Mouse (Mus musculus) midbrain, embryonic 10.5 days (tissue): ENCODE results near the gene Zswim4. TPM values are rescaled to one million over a fixed set of nuclear protein-coding genes. Genes with fewer than 3 reads are reported as not detected.

Experiments
- DNase-seq: peaks from one replicate; pipeline ENCODE4 v3.0.0-alpha.2; 2017; ENCODE audit warnings: low spot score
- H3K27ac ChIP-seq: fragments of 300-500 bp; sonication (generic); replicated peaks from 2 replicates; pipeline ENCODE4 v1.5.1; 2016; ENCODE audit warnings: mild to moderate bottlenecking
- H3K27me3 ChIP-seq: fragments of 300-500 bp; sonication (generic); 2 replicates; pipeline ENCODE4 v1.6.1; 2016; ENCODE audit warnings: low read depth, mild to moderate bottlenecking; ENCODE audit not compliant: poor library complexity, severe bottlenecking
- H3K36me3 ChIP-seq: fragments of 300-500 bp; sonication (generic); 2 replicates; pipeline ENCODE4 v1.6.1; 2016; ENCODE audit warnings: mild to moderate bottlenecking, moderate library complexity
- H3K4me1 ChIP-seq: fragments of 300-500 bp; sonication (generic); 2 replicates; pipeline ENCODE4 v1.6.1; 2016
- H3K4me3 ChIP-seq: fragments of 300-500 bp; sonication (generic); 2 replicates; pipeline ENCODE4 v1.5.1; 2016; ENCODE audit warnings: mild to moderate bottlenecking, moderate library complexity
- H3K9me3 ChIP-seq: fragments of 300-500 bp; sonication (generic); replicated peaks from 2 replicates; pipeline ENCODE4 v1.6.1; 2016; ENCODE audit warnings: mild to moderate bottlenecking
- WGBS: fragments of 180-500 bp; shearing (Covaris S2); methylation state at CpG from one replicate; pipeline ENCODE4 v1.1.7; 2016; 5-methylcytosine and 5-hydroxymethylcytosine counted together
- polyA plus RNA-seq: library from polyadenylated mRNA; unstranded; fragments of >200 nt; fragmentation: Nextera tagmentation; extraction: Ambion mirVana; gene quantifications from 2 replicates; pipeline ENCODE4 v1.2.1, GENCODE M21; 2016

Gene Zswim4
- polyA plus RNA-seq, 1 experiment from 2014 or later = 30.4 TPM

DNA sequence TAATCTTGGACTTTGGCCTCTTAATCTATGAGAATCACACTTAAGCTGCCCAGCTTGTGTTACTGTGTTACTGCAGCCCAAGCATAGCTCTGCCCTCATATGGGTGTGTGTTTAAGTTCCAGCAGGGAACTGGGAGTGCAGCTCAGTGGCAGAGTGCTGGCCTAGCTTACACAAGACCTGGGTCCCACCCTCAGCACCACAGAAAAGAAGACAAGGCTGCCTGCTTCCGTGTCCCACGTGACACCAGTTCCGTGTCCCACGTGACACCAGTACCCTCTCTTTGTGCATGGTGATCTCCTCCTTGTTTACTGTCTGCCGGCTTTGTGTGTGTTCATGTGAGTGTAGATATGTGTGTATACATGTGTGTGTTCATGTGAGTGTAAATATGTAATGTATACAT, 18.7 kb downstream of the Zswim4 start:
- no peak overlapping the region for H3K27ac ChIP-seq
- H3K36me3 ChIP-seq = peaks cover 98% of the 10 kb centered on the region
- WGBS = 97% methylated on average over 5 of the region's 5 CpGs
- no peaks in the 10 kb centered on the region for H3K27me3 ChIP-seq
- no peak overlapping the region for H3K4me3 ChIP-seq
- H3K4me1 ChIP-seq = no peaks in the 10 kb centered on the region
- no peaks in the 10 kb centered on the region for H3K9me3 ChIP-seq
- no peak for DNase-seq

DNA sequence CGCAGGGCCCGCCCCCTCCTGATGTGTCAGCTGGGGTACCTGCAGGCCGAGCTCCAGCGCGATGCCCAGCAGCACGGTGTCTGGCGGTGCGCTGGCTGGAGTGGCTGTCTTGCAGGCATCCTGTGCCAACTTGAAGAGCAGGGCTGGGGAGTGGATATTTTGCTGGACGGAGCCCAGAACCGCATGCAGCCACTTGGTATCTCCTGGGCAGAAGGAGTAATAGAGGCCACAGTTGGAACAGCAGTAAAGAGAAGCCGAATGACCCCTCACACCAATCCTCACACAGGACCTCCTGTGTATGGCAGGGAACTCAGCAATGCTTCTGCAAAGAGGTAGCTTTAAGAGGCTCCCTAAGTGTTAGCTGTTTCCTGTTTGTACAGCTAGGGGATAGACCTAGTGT, 19.6 kb downstream of the Zswim4 start:
- no peak for DNase-seq
- Histone ChIP-seq H3K27ac (no peak overlapping the region), H3K27me3 (no peaks in the 10 kb centered on the region), H3K4me1 (no peaks in the 10 kb centered on the region), H3K4me3 (no peak overlapping the region), H3K36me3 (peaks cover 98% of the 10 kb centered on the region), H3K9me3 (no peaks in the 10 kb centered on the region)
- 94% methylated on average over 11 of the region's 11 CpGs for WGBS

DNA sequence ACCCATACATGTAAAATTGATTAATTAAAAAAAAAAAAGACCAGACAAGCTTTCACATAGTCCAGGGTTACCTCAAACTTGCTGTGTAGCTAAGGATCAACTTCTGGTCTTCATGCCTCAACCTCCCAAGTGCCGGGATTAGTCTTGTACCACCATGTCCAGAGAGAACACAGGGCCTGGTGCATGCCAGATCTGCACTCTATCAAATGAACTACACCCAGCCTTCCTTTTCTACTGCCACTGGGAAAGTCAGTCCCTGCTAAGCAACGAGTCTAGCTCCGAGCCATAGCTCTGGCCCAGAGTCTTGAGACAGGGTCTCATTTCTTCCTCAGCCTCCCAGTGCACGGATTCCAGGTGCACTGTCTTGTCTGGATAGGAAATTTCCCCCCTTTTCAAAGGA, 23.6 kb downstream of the Zswim4 start:
- 91% methylated on average over 4 of the region's 4 CpGs for WGBS
- DNase-seq = no peak
- no peak overlapping the region for H3K27ac ChIP-seq
- H3K4me1 ChIP-seq = peaks cover 20% of the 10 kb centered on the region
- no peaks in the 10 kb centered on the region for H3K27me3 ChIP-seq
- H3K36me3 ChIP-seq = peaks cover 83% of the 10 kb centered on the region
- no peaks in the 10 kb centered on the region for H3K9me3 ChIP-seq
- no peak overlapping the region for H3K4me3 ChIP-seq

DNA sequence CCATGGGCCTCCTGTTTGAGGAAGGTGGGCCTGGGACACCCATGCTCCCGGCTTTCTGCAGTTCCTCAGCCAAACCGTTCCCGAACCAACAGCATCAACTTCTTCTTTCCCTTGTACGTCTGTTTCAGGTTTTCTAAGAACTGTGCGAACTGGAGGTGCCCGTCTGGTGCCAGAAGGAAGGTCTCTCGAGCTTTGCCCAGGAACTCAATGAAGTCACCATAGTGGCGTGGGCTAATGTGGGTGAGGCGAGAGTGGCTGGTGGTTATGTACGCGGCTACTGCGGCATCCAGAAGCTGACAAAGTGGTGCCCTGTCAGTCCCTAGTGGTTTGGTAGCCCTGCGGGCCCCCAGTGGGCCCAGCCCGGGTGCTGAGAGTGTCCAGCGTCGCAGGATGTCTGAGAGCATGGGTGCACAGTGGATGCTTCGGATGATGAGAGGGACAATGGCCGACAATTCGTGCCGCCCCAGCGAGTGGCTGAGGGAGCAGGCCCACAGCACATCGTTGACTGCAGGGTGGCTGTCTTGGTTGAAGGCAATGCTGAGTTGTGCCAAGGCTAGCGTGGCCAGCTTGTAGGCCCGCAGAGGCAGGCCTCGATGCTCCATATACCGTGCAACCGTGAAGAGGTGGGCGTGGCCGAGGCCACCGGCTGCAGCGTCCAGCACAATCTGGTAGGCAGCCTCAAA, 24.8 kb downstream of the Zswim4 start:
- WGBS = 95% methylated on average over 31 of the region's 31 CpGs
- DNase-seq = no peak
- Histone ChIP-seq H3K36me3 (peaks cover 70% of the 10 kb centered on the region), H3K4me3 (no peak overlapping the region), H3K27ac (no peak overlapping the region), H3K27me3 (no peaks in the 10 kb centered on the region), H3K9me3 (no peaks in the 10 kb centered on the region), H3K4me1 (peaks cover 28% of the 10 kb centered on the region)

DNA sequence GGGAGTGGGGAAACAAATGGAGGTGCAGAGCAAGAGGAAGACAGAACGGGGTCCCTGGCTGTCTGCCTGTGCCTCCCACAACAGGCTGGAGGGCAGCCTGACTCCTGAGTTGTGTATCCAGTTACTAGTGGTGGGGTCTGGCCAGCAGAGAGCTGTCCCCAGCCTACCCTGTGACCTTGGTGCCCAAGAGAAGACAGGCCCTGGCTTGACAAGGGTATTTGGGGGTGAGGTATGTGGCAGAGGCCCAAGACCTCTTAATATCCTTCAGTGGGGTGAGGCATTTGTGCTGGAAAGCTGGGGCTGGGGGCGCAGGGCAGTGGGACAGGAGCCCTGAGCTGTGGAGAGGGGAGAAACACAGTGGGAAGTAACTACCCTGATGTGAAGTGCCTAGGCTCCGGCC, 25.7 kb downstream of the Zswim4 start:
- H3K4me3 ChIP-seq = no peak overlapping the region
- 87% methylated on average over 3 of the region's 3 CpGs for WGBS
- H3K27ac ChIP-seq = no peak overlapping the region
- peaks cover 28% of the 10 kb centered on the region for H3K4me1 ChIP-seq
- H3K36me3 ChIP-seq = peaks cover 66% of the 10 kb centered on the region
- no peaks in the 10 kb centered on the region for H3K9me3 ChIP-seq
- H3K27me3 ChIP-seq = no peaks in the 10 kb centered on the region
- no peak for DNase-seq

DNA sequence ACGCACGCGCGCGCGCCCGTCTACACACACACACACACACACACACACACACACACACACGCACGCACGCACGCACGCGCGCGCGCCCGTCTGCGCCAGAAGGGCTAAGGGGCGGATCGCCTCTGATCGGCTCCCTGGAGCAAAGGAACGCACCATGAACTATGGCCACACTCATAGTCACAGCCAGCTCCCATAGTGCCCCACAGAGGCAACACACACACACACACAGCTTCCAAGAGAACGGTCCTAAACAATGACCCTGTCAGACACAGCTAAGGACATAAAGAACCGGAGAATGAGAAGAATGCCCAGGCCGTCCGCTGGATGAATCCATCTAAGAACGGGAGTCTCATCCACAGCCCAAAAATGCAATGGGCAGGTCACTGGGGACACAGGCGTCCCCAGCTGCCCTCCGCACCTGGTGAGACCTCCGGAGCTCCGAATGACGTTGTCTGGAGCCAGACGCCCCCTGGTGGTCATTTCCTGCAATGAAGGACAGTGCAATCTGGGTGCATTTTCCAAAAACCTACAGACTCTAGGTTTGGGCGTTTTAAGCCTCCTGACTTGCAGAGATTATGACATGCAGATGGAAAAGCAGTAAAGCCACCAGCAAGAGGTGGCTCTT, 26.6 kb downstream of the Zswim4 start:
- no peaks in the 10 kb centered on the region for H3K9me3 ChIP-seq
- WGBS = 59% methylated on average over 34 of the region's 34 CpGs

DNA sequence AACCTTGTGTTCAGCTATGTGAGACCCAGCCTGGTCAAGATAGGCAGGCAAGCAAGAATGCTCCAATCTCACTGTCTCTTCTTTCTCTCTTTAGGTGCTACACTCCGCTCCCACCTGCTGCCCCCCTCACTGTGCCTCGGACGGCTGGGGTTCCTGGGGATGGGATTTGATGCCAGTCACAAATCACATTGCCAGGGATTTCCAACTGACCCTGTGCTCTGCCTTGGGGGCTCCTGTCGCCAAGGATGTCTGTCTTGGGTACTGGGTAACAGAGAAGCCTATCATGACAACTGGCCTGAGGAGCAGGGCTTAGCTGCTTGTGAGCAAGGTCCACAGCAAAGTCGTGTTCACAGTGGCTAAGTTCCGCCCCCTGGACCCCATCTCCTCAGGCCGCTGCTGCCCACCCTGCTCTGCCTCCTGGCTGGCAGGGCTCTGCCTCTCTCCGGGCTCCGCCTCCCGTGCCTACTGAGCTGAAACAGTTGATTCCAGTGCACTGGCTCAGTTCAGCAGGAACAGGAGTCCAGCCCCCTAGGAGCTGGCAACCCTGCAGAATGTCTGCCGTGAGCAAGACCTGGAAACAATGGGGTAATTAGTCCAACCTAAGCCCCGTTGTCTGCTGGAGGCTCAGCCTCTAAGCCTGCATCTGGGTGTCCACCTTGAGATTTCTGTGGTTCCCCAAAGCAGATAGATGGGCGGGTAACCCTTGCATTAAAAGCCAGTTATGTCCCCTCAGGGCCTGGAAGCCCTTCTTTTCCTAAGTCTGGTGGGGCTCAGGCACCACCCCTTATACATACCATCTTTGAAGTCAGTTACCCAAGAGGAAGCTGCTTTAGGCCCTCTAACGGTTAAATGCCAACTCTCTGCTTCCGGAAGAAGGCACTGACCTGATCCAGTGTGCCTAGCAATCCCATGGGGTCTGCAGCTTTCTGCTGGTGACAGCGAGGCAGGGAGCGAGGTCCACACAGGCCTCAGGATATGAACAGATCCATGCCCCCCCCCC, 28.2 kb downstream of the Zswim4 start:
- Histone ChIP-seq H3K36me3 (peaks cover 41% of the 10 kb centered on the region), H3K27me3 (no peaks in the 10 kb centered on the region), H3K4me3 (0 out of 2 replicates have a peak overlapping the region, but pooled peaks have one; percentile 11), H3K9me3 (no peaks in the 10 kb centered on the region), H3K4me1 (peaks cover 34% of the 10 kb centered on the region), H3K27ac (peak overlapping the region; percentile 67)
- 43% methylated on average over 17 of the region's 17 CpGs for WGBS
- DNase-seq = no peak

More for the DNA sequence above, 26.6 kb downstream of the Zswim4 start:
- H3K27ac ChIP-seq = no peak overlapping the region
- no peak overlapping the region for H3K4me3 ChIP-seq
- H3K27me3 ChIP-seq = no peaks in the 10 kb centered on the region
- peaks cover 57% of the 10 kb centered on the region for H3K36me3 ChIP-seq
- H3K4me1 ChIP-seq = peaks cover 28% of the 10 kb centered on the region
- peak; percentile 79 for DNase-seq

DNA sequence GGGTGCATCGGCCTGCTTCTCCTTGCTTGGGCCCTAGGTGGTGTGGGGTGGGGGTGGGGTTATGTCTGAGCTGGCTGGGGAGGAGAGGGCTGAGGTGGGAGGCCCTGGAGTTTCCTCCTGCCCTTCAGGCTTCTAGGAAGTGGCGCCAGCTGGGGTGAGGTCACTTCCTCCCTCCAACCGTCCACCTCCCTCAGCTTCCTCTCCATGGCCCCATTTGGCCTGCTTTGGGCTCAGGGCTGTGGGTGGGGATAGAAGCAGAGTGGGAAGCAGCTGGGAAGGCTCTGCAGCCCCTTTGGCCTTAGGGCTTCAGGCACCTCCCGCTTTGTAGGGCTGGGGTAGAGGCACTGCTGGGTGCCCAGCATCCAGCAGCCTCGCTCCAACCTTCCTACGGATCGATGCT, 29.0 kb downstream of the Zswim4 start:
- no peak for DNase-seq
- Histone ChIP-seq H3K4me3 (no peak overlapping the region), H3K9me3 (no peaks in the 10 kb centered on the region), H3K4me1 (peaks cover 43% of the 10 kb centered on the region), H3K27me3 (peaks cover 7% of the 10 kb centered on the region), H3K36me3 (peaks cover 32% of the 10 kb centered on the region), H3K27ac (peak overlapping the region; percentile 67)
- 61% methylated on average over 7 of the region's 7 CpGs for WGBS

DNA sequence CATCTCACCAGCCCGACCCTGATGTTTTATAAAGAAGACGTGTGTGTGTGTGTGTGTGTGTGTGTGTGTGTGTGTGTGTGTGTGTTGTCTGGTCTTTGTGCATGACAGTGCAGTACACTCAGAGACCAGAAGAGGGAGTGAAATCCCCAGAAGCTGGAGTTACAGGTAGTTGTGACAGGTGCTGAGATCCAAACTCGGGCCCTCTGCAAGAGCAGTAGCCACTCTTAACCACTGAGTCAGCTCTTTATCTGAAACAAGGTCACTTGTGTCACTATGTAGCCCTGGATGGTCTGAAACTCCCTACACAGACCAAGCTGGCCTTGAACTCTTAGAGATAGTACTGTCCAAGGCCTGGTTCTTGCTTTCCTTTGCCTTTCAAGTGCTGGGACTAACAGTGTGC, 30.2 kb downstream of the Zswim4 start:
- Histone ChIP-seq H3K27ac (no peak overlapping the region), H3K4me1 (peaks cover 50% of the 10 kb centered on the region), H3K36me3 (peaks cover 21% of the 10 kb centered on the region), H3K27me3 (peaks cover 19% of the 10 kb centered on the region), H3K9me3 (no peaks in the 10 kb centered on the region), H3K4me3 (no peak overlapping the region)
- no peak for DNase-seq
- WGBS = 95% methylated on average over 3 of the region's 3 CpGs

DNA sequence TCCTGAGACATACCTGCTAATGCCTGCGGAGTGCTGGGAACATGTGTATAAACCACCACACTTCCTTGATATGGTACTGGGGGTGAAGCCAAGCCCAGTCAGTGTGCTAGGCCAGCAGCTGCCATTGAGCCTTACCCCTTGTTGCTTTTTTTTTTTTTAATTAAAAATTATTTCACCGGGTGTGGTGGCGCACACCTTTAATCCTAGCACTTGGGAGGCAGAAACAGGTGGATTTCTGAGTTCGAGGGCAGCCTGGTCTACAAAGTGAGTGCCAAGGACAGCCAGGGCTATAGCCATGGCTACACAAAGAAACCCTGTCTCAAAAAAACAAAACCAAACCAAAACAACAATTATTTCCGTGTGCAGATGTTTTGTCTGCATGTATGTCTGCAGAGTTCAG, 31.8 kb downstream of the Zswim4 start:
- WGBS = 90% methylated on average over 5 of the region's 5 CpGs
- Histone ChIP-seq H3K27me3 (peaks cover 33% of the 10 kb centered on the region), H3K36me3 (peaks cover 11% of the 10 kb centered on the region), H3K4me1 (peaks cover 62% of the 10 kb centered on the region), H3K27ac (no peak overlapping the region), H3K9me3 (no peaks in the 10 kb centered on the region), H3K4me3 (no peak overlapping the region)
- DNase-seq = no peak

DNA sequence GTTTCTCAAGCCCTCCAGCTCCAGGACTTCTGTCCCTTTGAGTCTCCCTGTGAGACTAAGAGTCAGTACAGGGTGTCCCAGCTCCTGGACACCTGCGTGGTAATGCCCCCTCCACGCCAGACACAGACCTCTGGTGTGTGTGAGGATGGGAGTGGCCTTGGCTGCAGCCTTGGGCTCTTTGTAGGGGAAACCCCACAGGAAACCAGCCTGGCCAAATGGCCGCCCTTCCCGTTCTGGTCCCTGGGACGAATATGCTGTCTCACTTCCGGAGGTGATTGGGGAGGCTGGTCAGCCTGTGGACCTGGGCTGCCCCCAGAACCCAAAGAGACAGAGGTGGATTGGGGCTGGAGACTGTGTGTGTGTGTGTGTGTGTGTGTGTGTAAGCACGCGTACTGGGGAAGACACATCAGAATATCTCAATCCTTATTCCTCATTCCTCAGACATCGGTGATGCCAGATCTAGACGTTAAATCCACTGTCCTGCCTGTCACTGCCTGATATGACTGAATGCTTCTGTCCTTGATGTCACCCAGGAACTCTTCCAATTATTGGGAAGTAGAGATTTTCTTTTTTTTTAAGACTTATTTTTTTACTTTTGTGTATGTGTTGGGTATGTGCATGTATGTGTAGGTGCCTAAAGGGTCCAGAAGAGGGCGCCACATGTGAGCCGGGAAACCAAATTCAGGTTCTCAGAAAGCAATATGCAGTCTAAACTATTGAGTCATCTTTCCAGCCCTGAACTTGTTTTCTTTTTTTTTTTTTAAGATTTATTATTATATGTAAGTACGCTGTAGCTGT, 32.7 kb downstream of the Zswim4 start:
- peaks cover 64% of the 10 kb centered on the region for H3K4me1 ChIP-seq
- 66% methylated on average over 13 of the region's 13 CpGs for WGBS
- H3K36me3 ChIP-seq = peaks cover 6% of the 10 kb centered on the region
- peak overlapping the region; percentile 51 for H3K4me3 ChIP-seq
- H3K27ac ChIP-seq = peak overlapping the region; percentile 84
- peaks cover 39% of the 10 kb centered on the region for H3K27me3 ChIP-seq
- peak; percentile 35 for DNase-seq
- no peaks in the 10 kb centered on the region for H3K9me3 ChIP-seq
